Mouse (Mus musculus) E14TG2a.4 (cell line): ENCODE measurements at regions not wholly inside any gene's neighbourhood (a gene's known extent, or its start where the extent isn't known, plus 50 kb on each side); places are given as distances from the start of the nearest gene placed in this dataset.

ENCODE experiments used
- CTCF ChIP-seq: conservative IDR thresholded peaks from 2 replicates; pipeline ENCODE4 v1.5.1; 2014; ENCODE audit warnings: low read length
- NANOG ChIP-seq: IDR thresholded peaks from 2 replicates; pipeline ENCODE4 v1.6.1; 2014; ENCODE audit warnings: borderline replicate concordance, low read length, mixed read lengths

DNA sequence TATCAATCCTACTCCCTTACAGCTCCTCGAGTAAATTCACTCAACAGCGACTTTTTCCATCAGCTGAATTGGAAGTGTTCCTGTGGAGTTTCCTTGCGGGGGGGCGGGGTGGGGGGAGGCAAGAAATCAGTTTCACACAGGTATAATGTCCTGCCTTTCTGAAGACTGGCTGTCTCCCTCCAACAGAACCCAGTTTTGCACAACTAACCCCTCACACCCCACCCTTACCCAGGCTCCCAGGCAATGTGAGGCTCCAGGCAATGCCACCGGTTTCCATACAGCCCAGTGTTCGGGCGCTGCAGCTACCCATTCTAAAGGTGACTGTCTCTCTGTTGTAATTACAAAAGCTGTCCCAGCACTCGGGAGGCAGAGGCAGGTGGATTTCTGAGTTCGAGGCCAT, 95.1 kb upstream of the Map3k1 start:
- TF ChIP-seq CTCF (no peak), NANOG (no peak)
